Mouse (Mus musculus): ENCODE measurements around the gene H2-M5. TPM values are rescaled to one million over a fixed set of nuclear protein-coding genes. Genes with fewer than 3 reads are reported as not detected.

Gene H2-M5
- polyA plus RNA-seq, 1 experiment from 2014 or later: 0.86 TPM

- Histone ChIP-seq H3K4me3 (ENCODE audit: low read depth, low read length) (no peak overlapping the region), H3K4me1 (replicated peaks; ENCODE audit: control insufficient read depth, insufficient read depth, low read length) (no peaks in the 10 kb centered on the region), H3K36me3 (ENCODE audit: control insufficient read depth, insufficient read depth, low read length) (no peaks in the 10 kb centered on the region), H3K9ac (ENCODE audit: low read depth, low read length) (no peak overlapping the region), H3K27ac (ENCODE audit: low read depth, low read length) (no peak overlapping the region), H3K4me2 (replicated peaks; ENCODE audit: low read depth, low read length) (no peak overlapping the region), H3K27me3 (ENCODE audit: control insufficient read depth, insufficient read depth, low read length) (no peaks in the 10 kb centered on the region), H3K9me3 (ENCODE audit: control insufficient read depth, low read length) (no peaks in the 10 kb centered on the region)
- 75% methylated on average over 1 of the region's 1 CpGs for WGBS
- ATAC-seq (ENCODE audit: low FRiP score): no peak
- DNase-seq (ENCODE audit: low spot score): no peak
These were observed 22.5 kb downstream of the H2-M5 start for GRCm38 (mm10) chr17:36966875-36967274.

GRCm38 (mm10) chr17:36961125-36961524, 28.2 kb downstream of the H2-M5 start:
- Histone ChIP-seq H3K36me3 (ENCODE audit: control insufficient read depth, insufficient read depth, low read length) (no peaks in the 10 kb centered on the region), H3K4me1 (replicated peaks; ENCODE audit: control insufficient read depth, insufficient read depth, low read length) (no peaks in the 10 kb centered on the region), H3K9ac (ENCODE audit: low read depth, low read length) (no peak overlapping the region), H3K4me2 (replicated peaks; ENCODE audit: low read depth, low read length) (no peak overlapping the region), H3K9me3 (ENCODE audit: control insufficient read depth, low read length) (no peaks in the 10 kb centered on the region), H3K27ac (ENCODE audit: low read depth, low read length) (no peak overlapping the region), H3K4me3 (ENCODE audit: low read depth, low read length) (no peak overlapping the region), H3K27me3 (ENCODE audit: control insufficient read depth, insufficient read depth, low read length) (no peaks in the 10 kb centered on the region)
- WGBS: 84% methylated on average over 1 of the region's 1 CpGs
- DNase-seq (ENCODE audit: low spot score) (no peak), ATAC-seq (ENCODE audit: low FRiP score) (no peak)

- Histone ChIP-seq H3K4me2 (replicated peaks; ENCODE audit: low read depth, low read length) (peak overlapping the region; percentile 61), H3K9me3 (ENCODE audit: control insufficient read depth, low read length) (no peaks in the 10 kb centered on the region), H3K36me3 (ENCODE audit: control insufficient read depth, insufficient read depth, low read length) (no peaks in the 10 kb centered on the region), H3K4me3 (ENCODE audit: low read depth, low read length) (peak overlapping the region; percentile 53), H3K27me3 (ENCODE audit: control insufficient read depth, insufficient read depth, low read length) (no peaks in the 10 kb centered on the region), H3K27ac (ENCODE audit: low read depth, low read length) (no peak overlapping the region), H3K9ac (ENCODE audit: low read depth, low read length) (peak overlapping the region; percentile 63), H3K4me1 (replicated peaks; ENCODE audit: control insufficient read depth, insufficient read depth, low read length) (no peaks in the 10 kb centered on the region)
- ATAC-seq (ENCODE audit: low FRiP score) (peak; percentile 10; the same call in 1 of the 2 replicates), DNase-seq (ENCODE audit: low spot score) (no peak)
- WGBS: 10% methylated on average over 12 of the region's 12 CpGs
These were observed 30.5 kb downstream of the H2-M5 start for GRCm38 (mm10) chr17:36958884-36959283.

- 0 out of 2 replicates have a peak within 1 kb of the TSS, but pooled peaks have one; percentile 25 for H3K27ac ChIP-seq (ENCODE audit: low read depth, low read length)
- peak within 1 kb of the TSS; percentile 53 for H3K4me3 ChIP-seq (ENCODE audit: low read depth, low read length)
- peak; percentile 99 for DNase-seq (ENCODE audit: low spot score)
- no peaks in the 10 kb centered on the region for H3K4me1 ChIP-seq (replicated peaks; ENCODE audit: control insufficient read depth, insufficient read depth, low read length)
- ATAC-seq (ENCODE audit: low FRiP score): peak; percentile 97
- under 1% methylated on average over 46 of the region's 46 CpGs for WGBS
- peak within 1 kb of the TSS; percentile 61 for H3K4me2 ChIP-seq (replicated peaks; ENCODE audit: low read depth, low read length)
- H3K9me3 ChIP-seq (ENCODE audit: control insufficient read depth, low read length): no peaks in the 10 kb centered on the region
- no peaks in the 10 kb centered on the region for H3K36me3 ChIP-seq (ENCODE audit: control insufficient read depth, insufficient read depth, low read length)
- peak within 1 kb of the TSS; percentile 63 for H3K9ac ChIP-seq (ENCODE audit: low read depth, low read length)
- no peaks in the 10 kb centered on the region for H3K27me3 ChIP-seq (ENCODE audit: control insufficient read depth, insufficient read depth, low read length)
These were observed 31.2 kb downstream of the H2-M5 start, which contains the start of the genes Znrd1 and Znrd1as for GRCm38 (mm10) chr17:36957999-36958743. Gene Znrd1, minus strand, starts transcription at chr17:36958559. Gene Znrd1as, plus strand, starts transcription at chr17:36958592.

GRCm38 (mm10) chr17:36953062-36953461, 36.3 kb downstream of the H2-M5 start:
- no peak overlapping the region for H3K9ac ChIP-seq (ENCODE audit: low read depth, low read length)
- no peak for DNase-seq (ENCODE audit: low spot score)
- H3K9me3 ChIP-seq (ENCODE audit: control insufficient read depth, low read length): no peaks in the 10 kb centered on the region
- no peak overlapping the region for H3K27ac ChIP-seq (ENCODE audit: low read depth, low read length)
- H3K4me3 ChIP-seq (ENCODE audit: low read depth, low read length): no peak overlapping the region
- H3K27me3 ChIP-seq (ENCODE audit: control insufficient read depth, insufficient read depth, low read length): no peaks in the 10 kb centered on the region
- H3K4me2 ChIP-seq (replicated peaks; ENCODE audit: low read depth, low read length): no peak overlapping the region
- no peak for ATAC-seq (ENCODE audit: low FRiP score)
- H3K36me3 ChIP-seq (ENCODE audit: control insufficient read depth, insufficient read depth, low read length): no peaks in the 10 kb centered on the region
- 91% methylated on average over 1 of the region's 1 CpGs for WGBS
- H3K4me1 ChIP-seq (replicated peaks; ENCODE audit: control insufficient read depth, insufficient read depth, low read length): no peaks in the 10 kb centered on the region

- Histone ChIP-seq H3K9me3 (ENCODE audit: control insufficient read depth, low read length) (no peaks in the 10 kb centered on the region), H3K27ac (ENCODE audit: low read depth, low read length) (no peak overlapping the region), H3K4me3 (ENCODE audit: low read depth, low read length) (no peak overlapping the region), H3K9ac (ENCODE audit: low read depth, low read length) (no peak overlapping the region), H3K27me3 (ENCODE audit: control insufficient read depth, insufficient read depth, low read length) (no peaks in the 10 kb centered on the region), H3K36me3 (ENCODE audit: control insufficient read depth, insufficient read depth, low read length) (no peaks in the 10 kb centered on the region), H3K4me2 (replicated peaks; ENCODE audit: low read depth, low read length) (no peak overlapping the region), H3K4me1 (replicated peaks; ENCODE audit: control insufficient read depth, insufficient read depth, low read length) (no peaks in the 10 kb centered on the region)
- DNase-seq (ENCODE audit: low spot score) (no peak), ATAC-seq (ENCODE audit: low FRiP score) (no peak)
- 88% methylated on average over 2 of the region's 2 CpGs for WGBS
These were observed 36.7 kb downstream of the H2-M5 start for GRCm38 (mm10) chr17:36952631-36953030.

GRCm38 (mm10) chr17:36950981-36951947, 38.1 kb downstream of the H2-M5 start, which contains the start of gene Ppp1r11:
Gene Ppp1r11, minus strand, starts transcription at chr17:36951741.
- Histone ChIP-seq H3K36me3 (ENCODE audit: control insufficient read depth, insufficient read depth, low read length) (no peaks in the 10 kb centered on the region), H3K9me3 (ENCODE audit: control insufficient read depth, low read length) (no peaks in the 10 kb centered on the region), H3K4me3 (ENCODE audit: low read depth, low read length) (peak within 1 kb of the TSS; percentile 68), H3K27ac (ENCODE audit: low read depth, low read length) (peak within 1 kb of the TSS; percentile 86), H3K4me1 (replicated peaks; ENCODE audit: control insufficient read depth, insufficient read depth, low read length) (no peaks in the 10 kb centered on the region), H3K4me2 (replicated peaks; ENCODE audit: low read depth, low read length) (peak within 1 kb of the TSS; percentile 57), H3K9ac (ENCODE audit: low read depth, low read length) (peak within 1 kb of the TSS; percentile 75), H3K27me3 (ENCODE audit: control insufficient read depth, insufficient read depth, low read length) (no peaks in the 10 kb centered on the region)
- ATAC-seq (ENCODE audit: low FRiP score): peak; percentile 95
- 2% methylated on average over 36 of the region's 36 CpGs for WGBS
- DNase-seq (ENCODE audit: low spot score): peak; percentile 97

- WGBS: 92% methylated on average over 8 of the region's 8 CpGs
- H3K9ac ChIP-seq (ENCODE audit: low read depth, low read length): no peak overlapping the region
- no peaks in the 10 kb centered on the region for H3K36me3 ChIP-seq (ENCODE audit: control insufficient read depth, insufficient read depth, low read length)
- H3K27me3 ChIP-seq (ENCODE audit: control insufficient read depth, insufficient read depth, low read length): peaks cover 12% of the 10 kb centered on the region
- no peak overlapping the region for H3K4me2 ChIP-seq (replicated peaks; ENCODE audit: low read depth, low read length)
- no peak overlapping the region for H3K4me3 ChIP-seq (ENCODE audit: low read depth, low read length)
- H3K27ac ChIP-seq (ENCODE audit: low read depth, low read length): no peak overlapping the region
- H3K9me3 ChIP-seq (ENCODE audit: control insufficient read depth, low read length): no peaks in the 10 kb centered on the region
- ATAC-seq (ENCODE audit: low FRiP score) (no peak), DNase-seq (ENCODE audit: low spot score) (no peak)
- no peaks in the 10 kb centered on the region for H3K4me1 ChIP-seq (replicated peaks; ENCODE audit: control insufficient read depth, insufficient read depth, low read length)
These were observed 40.1 kb downstream of the H2-M5 start for GRCm38 (mm10) chr17:36949265-36949664.

Measured in hindbrain, embryonic 11.5 days (tissue).